Mouse (Mus musculus) bone marrow macrophage, adult 2 months (primary cell): ENCODE measurements around the gene Ntm. TPM values are rescaled to one million over a fixed set of nuclear protein-coding genes. Genes with fewer than 3 reads are reported as not detected.

Experiments used
- H3K27ac ChIP-seq: 2 replicates; pipeline ENCODE4 v1.5.1; 2012; ENCODE audit warnings: low read depth, low read length; ENCODE audit not compliant: insufficient read depth
- H3K4me1 ChIP-seq: 2 replicates; pipeline ENCODE4 v1.6.1; 2012; ENCODE audit warnings: low read length; ENCODE audit not compliant: control insufficient read depth, insufficient read depth
- H3K4me3 ChIP-seq: 2 replicates; pipeline ENCODE4 v1.5.1; 2012; ENCODE audit warnings: mild to moderate bottlenecking, low read length, moderate library complexity; ENCODE audit not compliant: insufficient read depth
- CTCF ChIP-seq: IDR thresholded peaks from 2 replicates; pipeline ENCODE4 v1.5.1; 2012; ENCODE audit warnings: low read depth, mild to moderate bottlenecking, low read length, moderate library complexity
- POLR2A ChIP-seq: IDR thresholded peaks from 2 replicates; pipeline ENCODE4 v1.6.1; 2012; ENCODE audit warnings: mild to moderate bottlenecking, low read depth, low read length, borderline replicate concordance
- polyA plus RNA-seq: library from polyadenylated mRNA; stranded (reverse); fragments of >200 nt; gene quantifications from 2 replicates; pipeline ENCODE4 v1.2.4, GENCODE M21; 2012; ENCODE audit not compliant: missing spikeins, insufficient read depth, insufficient read length

Ntm gene
- polyA plus RNA-seq, 1 experiment: not detected

DNA sequence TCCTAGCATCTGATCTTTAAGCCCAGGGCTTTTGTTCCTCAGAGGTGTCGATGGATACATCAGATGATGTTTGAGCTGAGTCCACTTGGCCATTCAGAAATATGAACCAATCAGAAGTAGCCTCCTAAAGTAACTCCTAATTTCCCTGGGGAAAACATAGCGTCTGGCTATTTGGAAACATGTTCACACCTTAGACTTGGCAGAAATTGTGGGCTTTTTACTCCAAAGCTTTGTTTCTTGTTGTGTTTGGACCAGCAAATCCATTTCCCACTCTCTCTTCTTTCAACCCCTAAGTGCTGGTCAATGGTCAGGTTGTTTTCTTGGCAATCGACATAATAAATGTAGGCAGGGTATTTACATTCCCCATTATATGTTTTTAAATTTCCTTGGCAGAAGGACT lies 230.0 kb downstream of the Ntm start:
- Histone ChIP-seq H3K27ac (no peak overlapping the region), H3K4me3 (no peak overlapping the region), H3K4me1 (no peaks in the 10 kb centered on the region)
- TF ChIP-seq POLR2A (no peak), CTCF (no peak)

DNA sequence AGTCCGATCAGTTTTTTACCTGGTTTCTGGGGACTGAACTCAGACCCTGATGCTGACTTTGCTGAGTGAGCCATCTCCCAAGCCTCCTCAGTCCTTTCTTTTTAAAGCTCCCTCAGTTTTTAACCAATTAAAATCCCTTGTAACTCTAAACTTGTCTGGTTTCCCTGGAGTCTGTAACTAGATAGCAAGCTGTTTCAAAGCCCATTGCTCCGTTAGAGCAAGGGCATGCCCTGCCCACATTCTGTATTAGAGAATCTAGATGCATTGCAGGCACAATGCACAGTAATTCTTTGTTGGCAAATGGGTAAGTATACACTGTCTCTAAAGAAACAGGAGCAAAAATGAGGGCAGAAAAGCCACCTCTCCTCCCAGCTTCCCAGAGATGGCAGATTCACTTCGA lies 231.3 kb downstream of the Ntm start:
- TF ChIP-seq CTCF: no peak
- TF ChIP-seq POLR2A: no peak
- no peaks in the 10 kb centered on the region for H3K4me1 ChIP-seq
- H3K4me3 ChIP-seq: no peak overlapping the region
- no peak overlapping the region for H3K27ac ChIP-seq

DNA sequence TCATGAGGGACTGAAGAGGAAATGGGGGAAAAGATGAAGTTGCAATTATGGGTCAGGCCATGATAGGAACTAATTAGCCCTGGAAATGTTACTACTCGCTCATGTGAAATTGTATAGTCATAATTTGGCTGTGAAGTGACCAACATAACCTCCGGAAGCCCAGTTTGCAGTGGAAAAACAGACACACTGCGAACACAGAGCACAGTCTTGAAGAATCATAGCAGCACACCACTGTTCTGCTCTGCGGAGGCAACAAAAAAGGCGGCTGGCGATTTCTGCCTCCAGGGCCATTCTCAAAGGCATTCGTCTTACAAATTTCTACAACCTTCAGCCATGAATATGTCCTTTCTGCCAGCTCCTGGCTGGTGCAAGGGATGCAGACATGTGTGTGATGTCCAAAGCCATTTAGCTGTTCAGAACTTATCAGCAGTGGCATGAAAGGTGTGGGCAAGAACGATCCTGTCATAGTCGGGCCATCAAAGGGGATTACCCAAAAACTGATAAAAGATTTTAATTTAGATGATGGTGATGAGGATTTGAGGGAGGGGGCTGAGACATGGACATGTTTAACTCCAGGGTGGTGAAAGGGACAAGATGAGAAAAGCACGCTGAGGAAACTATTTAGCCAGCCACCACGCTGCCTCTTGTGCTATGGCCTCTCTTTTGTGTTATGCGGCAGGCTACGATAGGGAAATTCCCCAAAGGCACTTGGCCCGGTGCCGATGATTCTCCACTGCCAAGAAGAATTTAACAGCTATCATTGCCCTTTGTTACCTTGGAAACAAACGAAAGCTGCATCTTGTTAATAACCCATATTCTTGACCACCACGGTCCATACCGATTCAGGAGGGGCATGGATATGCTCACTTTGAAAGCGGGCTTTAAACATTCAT lies 235.2 kb downstream of the Ntm start:
- Histone ChIP-seq H3K4me3 (no peak overlapping the region), H3K27ac (no peak overlapping the region), H3K4me1 (no peaks in the 10 kb centered on the region)
- TF ChIP-seq CTCF (no peak), POLR2A (no peak)

DNA sequence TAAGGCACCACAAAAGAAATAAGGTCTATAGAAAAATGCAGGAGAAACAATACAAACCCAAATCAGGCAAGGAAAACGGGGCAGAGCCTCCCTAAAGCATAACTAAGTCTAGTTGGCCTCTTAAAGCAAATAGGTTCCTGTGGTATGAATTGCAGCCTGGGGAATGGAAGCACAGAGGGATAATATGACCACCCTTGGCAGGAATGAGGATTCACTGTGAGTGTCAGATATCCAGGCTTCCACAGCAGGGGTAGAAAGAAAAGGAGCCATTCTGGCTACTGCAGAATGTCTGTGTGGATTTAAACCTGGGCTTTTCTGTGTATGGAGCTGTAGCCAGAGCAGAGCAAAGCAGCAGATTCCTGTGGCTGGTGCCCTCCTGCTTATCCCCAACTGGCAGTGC lies 241.5 kb downstream of the Ntm start:
- H3K27ac ChIP-seq: no peak overlapping the region
- no peaks in the 10 kb centered on the region for H3K4me1 ChIP-seq
- no peak overlapping the region for H3K4me3 ChIP-seq
- no peak for TF ChIP-seq CTCF
- no peak for TF ChIP-seq POLR2A

DNA sequence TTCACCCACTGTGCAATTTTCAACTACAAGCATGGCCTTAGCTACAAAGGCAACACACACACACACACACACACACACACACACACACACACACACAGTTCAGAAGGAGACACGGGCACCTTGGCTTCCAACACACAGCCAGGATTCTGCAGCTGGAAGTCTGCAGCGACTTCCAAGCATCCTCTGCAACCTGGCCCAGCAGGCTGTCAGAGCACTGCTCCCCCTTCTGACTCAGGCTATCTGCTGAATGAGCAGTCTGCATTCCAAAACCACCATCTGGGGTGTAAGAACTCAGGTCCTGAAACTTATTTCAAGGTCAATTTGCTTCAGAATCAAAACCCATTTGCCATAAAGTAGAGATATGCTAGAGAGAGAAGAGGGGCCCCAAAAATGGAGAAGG lies 246.1 kb downstream of the Ntm start:
- Histone ChIP-seq H3K4me1 (no peaks in the 10 kb centered on the region), H3K4me3 (no peak overlapping the region), H3K27ac (no peak overlapping the region)
- TF ChIP-seq POLR2A (no peak), CTCF (no peak)

DNA sequence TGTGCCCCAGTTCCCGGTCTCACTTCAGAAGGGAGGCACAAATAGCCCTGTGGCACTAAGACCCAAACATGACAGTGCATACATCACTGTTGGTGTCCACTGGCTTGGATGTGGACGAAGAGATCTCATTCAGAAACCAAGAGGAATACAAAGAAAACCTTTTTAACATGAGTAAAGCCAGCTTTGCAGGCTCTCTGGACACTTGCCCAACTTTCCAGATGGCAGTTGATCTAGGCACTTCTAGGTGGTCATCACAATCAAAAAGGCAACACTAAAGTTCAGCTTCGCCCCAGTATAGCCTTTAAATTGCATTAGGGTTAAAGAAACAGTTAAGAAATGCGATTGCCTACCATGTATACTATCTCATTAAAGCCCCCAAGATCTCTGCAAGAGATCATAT lies 264.7 kb downstream of the Ntm start:
- H3K4me3 ChIP-seq: no peak overlapping the region
- H3K27ac ChIP-seq: no peak overlapping the region
- no peaks in the 10 kb centered on the region for H3K4me1 ChIP-seq
- TF ChIP-seq POLR2A (no peak), CTCF (no peak)

DNA sequence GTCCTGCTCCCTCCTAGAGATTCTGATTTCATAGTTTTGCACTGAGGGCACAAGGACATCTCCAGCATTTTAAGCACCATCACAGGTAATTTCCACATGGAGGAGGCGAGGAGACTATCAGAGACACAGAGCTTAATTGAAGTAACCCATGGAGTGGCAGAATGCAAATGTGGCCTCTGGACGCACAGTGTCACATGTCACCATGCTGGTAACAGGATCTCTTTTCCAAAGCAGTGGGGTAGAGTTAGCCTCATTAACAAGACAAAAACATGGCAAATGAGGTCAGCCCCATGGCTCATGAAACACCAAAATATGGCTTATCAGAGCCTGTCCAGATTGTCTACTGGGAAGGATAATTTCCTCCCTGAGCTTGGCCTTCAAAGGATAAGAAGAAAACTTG lies 268.8 kb downstream of the Ntm start:
- TF ChIP-seq POLR2A (no peak), CTCF (no peak)
- Histone ChIP-seq H3K27ac (no peak overlapping the region), H3K4me1 (no peaks in the 10 kb centered on the region), H3K4me3 (no peak overlapping the region)

DNA sequence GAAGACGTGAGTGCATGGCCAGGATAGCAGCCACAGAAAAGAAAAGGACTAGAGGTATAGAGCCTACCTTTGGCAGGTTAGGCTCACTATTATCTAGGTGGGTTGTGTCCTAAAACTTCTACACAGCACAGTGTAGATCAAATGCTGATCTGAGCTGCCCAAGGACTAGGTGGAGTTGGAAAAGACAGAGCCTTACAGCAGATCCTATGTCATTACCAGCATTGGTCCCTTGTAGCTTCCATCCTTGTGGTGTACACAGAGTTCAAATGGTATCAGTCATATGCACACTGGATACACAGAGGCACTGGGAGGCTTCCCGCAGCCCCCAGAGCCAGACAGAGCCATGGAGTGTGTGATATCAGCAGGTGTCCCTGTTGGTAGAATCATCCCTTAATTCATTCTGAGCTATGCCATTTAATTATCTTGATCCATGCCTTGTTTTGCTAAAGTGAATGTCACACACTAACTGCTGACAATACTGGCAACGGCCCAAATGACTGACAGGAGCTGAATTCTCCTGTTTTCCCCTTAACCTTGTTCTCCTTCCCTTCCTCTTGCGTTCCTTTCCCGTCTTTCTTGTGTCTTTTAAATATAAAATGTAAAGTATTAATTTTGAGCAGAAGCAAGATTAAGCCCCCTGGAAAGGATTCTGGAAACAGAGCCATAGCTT lies 271.6 kb downstream of the Ntm start:
- H3K27ac ChIP-seq: no peak overlapping the region
- TF ChIP-seq CTCF (no peak), POLR2A (no peak)
- no peaks in the 10 kb centered on the region for H3K4me1 ChIP-seq
- no peak overlapping the region for H3K4me3 ChIP-seq

DNA sequence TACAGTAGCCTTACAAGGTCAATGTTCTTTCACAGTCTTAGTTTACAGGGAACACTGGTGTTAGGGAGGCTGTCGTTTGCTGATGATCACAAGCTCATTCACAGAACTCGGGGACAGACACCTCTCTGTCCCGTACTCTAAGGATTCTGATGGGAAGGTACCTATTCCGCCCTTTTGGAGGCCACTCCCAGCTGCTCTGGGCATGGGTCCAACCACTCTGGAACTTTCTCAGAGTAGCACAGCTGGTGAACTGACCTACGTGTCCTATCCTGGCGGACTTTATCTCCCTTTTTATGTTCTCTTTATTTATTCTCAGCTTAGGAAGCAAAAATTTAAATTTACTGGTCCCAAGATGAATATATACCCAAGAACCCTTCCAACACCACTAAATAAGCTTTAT lies 280.7 kb downstream of the Ntm start:
- TF ChIP-seq POLR2A (no peak), CTCF (no peak)
- Histone ChIP-seq H3K4me1 (no peaks in the 10 kb centered on the region), H3K4me3 (no peak overlapping the region), H3K27ac (no peak overlapping the region)

DNA sequence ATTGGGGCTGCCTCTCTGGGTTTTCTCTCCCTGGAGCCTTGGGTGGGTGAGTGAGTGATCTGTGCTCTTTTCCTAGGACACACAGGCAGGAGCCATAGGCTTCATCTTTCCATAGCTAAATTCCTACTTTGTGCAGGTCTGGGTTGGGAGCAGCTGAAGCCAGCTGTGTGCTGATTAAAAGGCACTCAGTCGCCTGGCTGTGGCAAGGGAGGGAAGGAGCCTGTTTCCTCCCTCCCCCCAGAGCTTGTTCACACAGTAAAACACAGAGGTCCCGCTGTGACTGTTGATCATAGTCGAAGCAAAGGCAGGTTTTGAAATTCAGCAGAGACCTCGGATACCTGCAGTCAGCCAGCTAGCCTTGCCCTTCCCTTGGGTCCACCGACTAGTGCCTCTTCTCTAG lies 282.3 kb downstream of the Ntm start:
- H3K4me1 ChIP-seq: no peaks in the 10 kb centered on the region
- TF ChIP-seq POLR2A (no peak), CTCF (no peak)
- H3K4me3 ChIP-seq: no peak overlapping the region
- no peak overlapping the region for H3K27ac ChIP-seq
